Mouse (Mus musculus): ENCODE results near the gene Pdpn.

The Pdpn gene

DNA sequence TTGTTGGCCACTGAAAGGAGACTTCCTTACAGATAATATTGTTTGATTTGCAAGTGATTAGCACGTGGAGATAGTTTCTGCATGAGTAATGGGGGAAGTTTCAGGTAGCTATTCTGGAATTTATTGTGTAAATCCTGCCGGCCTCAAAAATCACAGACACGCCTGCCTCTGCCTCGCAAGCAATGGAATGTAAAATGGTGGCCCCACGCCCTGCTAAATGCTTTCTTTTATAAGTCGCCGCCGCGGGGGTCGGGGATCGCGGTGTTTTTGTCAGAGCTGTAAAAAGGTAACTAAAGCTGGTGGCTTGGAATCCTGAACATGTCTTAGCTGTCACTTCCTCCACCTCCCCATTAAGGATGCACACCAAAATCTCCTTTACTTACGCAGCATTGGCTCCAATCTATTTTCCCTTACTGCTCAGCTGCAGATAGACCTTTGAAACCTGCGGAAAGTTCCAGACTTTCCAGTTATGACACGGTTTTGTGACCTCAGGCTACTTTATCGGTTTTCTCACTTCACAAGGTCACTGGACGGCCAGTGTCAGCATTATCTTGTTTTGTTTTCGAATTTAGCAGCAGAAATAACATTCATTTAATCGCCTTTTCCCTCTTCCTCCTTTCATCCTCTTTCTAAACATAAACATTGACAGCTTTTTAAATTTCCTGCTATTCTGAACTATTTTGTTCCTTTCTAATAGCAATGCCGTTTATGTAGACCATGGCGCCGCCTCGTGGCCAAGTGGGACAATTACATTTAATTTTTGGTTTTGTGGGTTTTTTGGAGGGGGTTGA, 60.9 kb downstream of the Pdpn start:
- DNase-seq = peak; percentile 37 to 66

DNA sequence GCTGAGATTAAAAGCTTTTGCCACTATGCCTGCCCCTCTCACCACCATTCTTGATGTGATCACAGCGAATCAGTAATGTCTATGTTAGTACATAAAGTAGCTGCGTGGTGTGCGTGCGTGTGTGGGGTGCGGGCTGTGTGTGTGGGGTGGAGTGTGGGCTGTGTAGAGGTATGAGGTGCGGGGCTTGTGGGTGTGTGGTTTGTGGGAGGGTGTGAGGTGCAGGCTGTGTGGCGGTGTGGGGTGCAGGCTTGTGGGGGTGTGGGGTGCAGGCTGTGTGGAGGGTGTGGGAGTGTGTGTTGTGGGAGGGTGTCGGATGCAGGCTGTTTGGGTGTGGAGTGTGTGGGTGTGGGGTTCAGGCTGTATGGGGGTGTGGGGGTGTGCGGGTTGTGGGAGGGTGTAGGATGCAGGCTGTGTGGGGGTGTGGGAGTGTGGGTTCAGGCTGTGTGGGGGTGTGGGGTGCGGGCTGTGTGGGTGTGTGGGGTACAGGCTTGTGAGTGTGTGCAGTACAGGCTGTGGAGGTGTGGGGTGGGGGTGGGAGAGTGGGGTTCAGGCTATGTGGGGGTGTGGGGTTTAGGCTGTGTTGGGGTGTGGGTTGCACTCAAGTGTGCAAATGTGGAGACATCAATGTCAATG, 67.5 kb downstream of the Pdpn start:
- DNase-seq = no peak

DNA sequence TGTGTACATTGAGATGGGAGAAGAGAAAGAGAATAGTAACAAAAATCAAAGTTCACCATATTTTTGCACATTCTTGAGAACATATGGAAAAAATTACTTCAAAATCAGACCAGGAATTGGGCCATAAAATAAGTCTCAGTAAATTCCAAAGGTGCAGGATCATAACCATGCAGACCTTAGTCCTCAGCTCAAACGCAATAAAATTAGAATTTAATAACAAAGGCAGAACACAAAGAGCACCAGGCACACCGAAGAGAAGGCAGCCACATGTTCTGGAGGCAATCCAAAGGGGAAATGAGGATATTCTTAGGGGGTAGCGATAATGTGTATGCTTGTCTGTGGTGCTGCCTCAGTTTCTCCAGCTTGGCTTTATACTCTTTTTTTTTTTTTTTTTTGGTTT, 68.3 kb downstream of the Pdpn start:
- DNase-seq = no peak

DNA sequence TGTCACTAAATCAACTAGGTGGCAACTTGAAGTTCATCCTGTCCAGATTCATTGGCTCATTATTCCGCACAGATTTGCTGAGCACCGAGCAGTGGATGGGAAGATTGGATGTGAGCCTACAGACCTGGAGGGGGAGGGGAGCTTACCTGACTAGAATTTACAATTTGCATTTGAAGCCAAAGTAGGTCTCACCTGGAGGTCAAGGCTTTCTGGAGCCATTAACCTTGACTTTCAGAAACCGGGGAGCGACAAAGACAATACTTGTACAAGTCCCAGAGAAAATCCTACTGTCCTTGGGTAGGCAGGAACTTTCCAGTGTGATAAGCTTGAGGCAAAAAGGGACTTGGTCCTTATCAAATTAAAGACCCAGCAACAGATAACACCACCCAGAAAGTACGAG, 71.4 kb downstream of the Pdpn start:
- no peak for DNase-seq

DNA sequence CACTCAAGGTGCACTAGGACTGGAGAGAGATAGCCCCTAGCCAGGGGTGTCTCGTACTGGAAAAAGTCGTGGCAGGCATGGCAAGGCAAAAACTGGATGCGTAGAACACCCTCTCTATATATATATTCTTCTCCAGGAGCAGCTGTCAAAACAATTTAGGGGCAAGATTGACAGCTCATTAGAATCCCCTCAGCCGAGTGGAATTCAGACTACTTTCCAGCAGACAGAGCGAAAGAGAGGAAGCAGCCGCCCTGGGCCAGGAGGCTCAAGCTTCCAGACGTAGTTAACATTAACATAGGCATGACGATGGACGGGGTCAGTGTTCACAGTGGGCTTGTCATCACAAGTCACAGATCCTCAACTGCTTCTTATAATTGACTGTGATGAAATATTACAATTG, 73.5 kb downstream of the Pdpn start:
- DNase-seq = no peak

DNA sequence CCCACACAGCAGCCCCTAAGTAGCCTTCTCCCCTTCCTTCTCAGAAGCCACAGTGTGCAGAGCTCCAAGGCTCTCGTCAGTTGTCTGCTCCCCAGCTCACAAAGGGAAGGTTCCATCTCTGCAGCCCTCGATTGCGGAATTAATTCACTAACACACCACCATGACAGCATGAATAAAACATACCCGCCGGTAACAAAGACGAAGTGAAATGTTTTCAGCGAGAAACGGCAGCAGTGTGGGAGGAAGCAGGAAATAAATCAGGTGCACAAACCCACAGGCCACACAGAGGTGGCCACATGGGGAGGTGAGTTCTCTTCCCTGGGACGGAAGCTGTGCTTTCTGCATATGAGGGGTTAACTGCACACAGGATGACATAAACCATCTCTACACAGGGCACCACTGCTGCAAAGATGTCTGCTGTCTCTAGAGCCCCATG, 80.0 kb downstream of the Pdpn start:
- DNase-seq = no peak

DNA sequence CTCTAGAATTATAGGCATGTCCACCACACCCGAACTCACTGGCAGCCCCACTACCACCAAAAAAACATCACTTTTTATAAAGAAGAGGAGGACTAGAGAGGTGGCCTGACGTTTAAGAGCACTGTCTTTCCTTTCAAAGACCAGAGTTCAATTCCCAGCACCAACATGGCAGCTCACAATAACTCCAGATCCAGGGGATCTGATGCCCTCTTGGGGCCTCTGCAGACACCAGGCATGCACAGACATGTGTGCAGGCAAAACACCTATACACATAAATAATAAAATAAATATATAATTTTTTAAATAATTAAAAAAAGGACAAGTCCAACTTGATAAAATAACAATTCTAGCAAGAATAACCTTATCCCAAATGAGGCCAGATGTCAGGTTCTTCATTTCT, 80.5 kb downstream of the Pdpn start:
- DNase-seq = no peak

Measured in cerebellum, postnatal 25 days (tissue).